Comparison of ENCODE assay signal across 8 mouse cellular contexts in genomic region chr4:89295441-89296220, GRCm38 (mm10). TPM values are rescaled to one million over a fixed set of nuclear protein-coding genes. Genes with fewer than 3 reads are reported as not detected.
DNase-seq lines count a peak whose midpoint lies in the region; ATAC-seq and TF ChIP-seq lines count a peak whose summit lies in the region.

No protein-coding gene starts in this region.

- peak overlapping the region; percentile 38; the same call in 1 of the 2 replicates for H3K9ac ChIP-seq in kidney, embryonic 15.5 days
- 0 out of 2 replicates have a peak overlapping the region, but pooled peaks have one; percentile 7 for H3K9ac ChIP-seq in hindbrain, embryonic 11.5 days (ENCODE audit: low read depth, low read length)

- H3K9me3 ChIP-seq in kidney, embryonic 15.5 days (replicated peaks): no peaks in the 10 kb centered on the region
- H3K9me3 ChIP-seq in hindbrain, embryonic 11.5 days (ENCODE audit: control insufficient read depth, low read length): no peaks in the 10 kb centered on the region

- peaks cover 16% of the 10 kb centered on the region for H3K4me1 ChIP-seq in kidney, embryonic 15.5 days
- H3K4me1 ChIP-seq in bone marrow macrophage, adult 2 months (ENCODE audit: control insufficient read depth, insufficient read depth, low read length): peaks cover 6% of the 10 kb centered on the region
- H3K4me1 ChIP-seq in hindbrain, embryonic 11.5 days (replicated peaks; ENCODE audit: control insufficient read depth, insufficient read depth, low read length): 0 out of 2 replicates have a peak, but pooled peaks cover 2% of the 10 kb centered on the region

- peaks cover 89% of the 10 kb centered on the region for H3K27me3 ChIP-seq in kidney, embryonic 15.5 days
- H3K27me3 ChIP-seq in hindbrain, embryonic 11.5 days (ENCODE audit: control insufficient read depth, insufficient read depth, low read length): peaks cover 87% of the 10 kb centered on the region

- H3K4me2 ChIP-seq in kidney, embryonic 15.5 days: peak overlapping the region; percentile 96
- peak overlapping the region; percentile 96 for H3K4me2 ChIP-seq in hindbrain, embryonic 11.5 days (replicated peaks; ENCODE audit: low read depth, low read length)

- no peak overlapping the region for H3K27ac ChIP-seq in kidney, embryonic 15.5 days
- peak overlapping the region; percentile 73 for H3K27ac ChIP-seq in bone marrow macrophage, adult 2 months (ENCODE audit: insufficient read depth, low read depth, low read length)
- H3K27ac ChIP-seq in hindbrain, embryonic 11.5 days (ENCODE audit: low read depth, low read length): no peak overlapping the region

- peak overlapping the region; percentile 62 for H3K4me3 ChIP-seq in kidney, embryonic 15.5 days (replicated peaks)
- H3K4me3 ChIP-seq in bone marrow macrophage, adult 2 months (ENCODE audit: insufficient read depth, low read length): peak overlapping the region; percentile 91
- peak overlapping the region; percentile 49 for H3K4me3 ChIP-seq in hindbrain, embryonic 11.5 days (ENCODE audit: low read depth, low read length)

- H3K36me3 ChIP-seq in kidney, embryonic 15.5 days: no peaks in the 10 kb centered on the region
- H3K36me3 ChIP-seq in hindbrain, embryonic 11.5 days (ENCODE audit: control insufficient read depth, insufficient read depth, low read length): no peaks in the 10 kb centered on the region

- no peak for TF ChIP-seq POLR2A in bone marrow macrophage, adult 2 months (IDR thresholded peaks at IDR 0.05; ENCODE audit: borderline replicate concordance, low read depth, low read length)

- 2% methylated on average over 31 of the region's 31 CpGs for WGBS in kidney, embryonic 15.5 days
- WGBS in hindbrain, embryonic 11.5 days: 2% methylated on average over 30 of the region's 31 CpGs

- intact Hi-C loops in left cerebral cortex, postnatal 14 days (cut with DNase I): no loop called here

- ATAC-seq in kidney, embryonic 15.5 days (replicated peaks; ENCODE audit: low FRiP score): peak; percentile 62
- peak; percentile 45 for ATAC-seq in hindbrain, embryonic 11.5 days (ENCODE audit: low FRiP score)
- ATAC-seq in megakaryocyte-erythroid progenitor cell, adult 5-6 weeks (replicated peaks; ENCODE audit: low FRiP score, low TSS enrichment, poor library complexity, severe bottlenecking): 0 out of 2 replicates have a peak, but pooled peaks have one; percentile 21

- TF ChIP-seq CTCF in bone marrow macrophage, adult 2 months (IDR thresholded peaks at IDR 0.05; ENCODE audit: low read depth, low read length): no peak

- no peak for DNase-seq in kidney, postnatal 10 days
- DNase-seq in hindbrain, embryonic 11.5 days (ENCODE audit: low spot score): peak; percentile 61
- no peak for DNase-seq in layer of hippocampus, adult 11-12 months (ENCODE audit: low spot score)
- DNase-seq in left cerebral cortex, postnatal 14 days (ENCODE audit: low spot score in 2 of 2): no peak
- no peak for DNase-seq in thymus, postnatal 14 days

RNA-seq across cellular contexts. Expression of gene Cdkn2a, which starts 1.2 kb away (rescaled TPM):
- polyA plus RNA-seq in kidney, embryonic 15.5 days (2015; fragmentation: Nextera tagmentation; extraction: Ambion mirVana): not detected in 2 replicates
- 0.87 TPM in 1 of 2 replicates, not detected in the other for polyA plus RNA-seq in bone marrow macrophage, adult 2 months (2012; ENCODE audit: insufficient read depth, insufficient read length, missing spikeins)
- polyA plus RNA-seq in hindbrain, embryonic 11.5 days (2014; fragmentation: Nextera tagmentation; extraction: Ambion mirVana): not detected in 2 replicates
- not detected in 2 replicates for total RNA-seq in megakaryocyte-erythroid progenitor cell, adult 5-6 weeks (2014; fragmentation: Nextera tagmentation)
- total RNA-seq in megakaryocyte-erythroid progenitor cell, adult 5-6 weeks (2017): not detected in 2 replicates
- under 1 TPM; 0.38 to 0.70 TPM for total RNA-seq in left cerebral cortex, postnatal 14 days (2021)

RNA-seq across cellular contexts. Expression of gene Cdkn2b, which starts 15.2 kb away (rescaled TPM):
- 1.1 and 1.8 TPM in 2 replicates for polyA plus RNA-seq in kidney, embryonic 15.5 days (2015; fragmentation: Nextera tagmentation; extraction: Ambion mirVana)
- not detected in 2 replicates for polyA plus RNA-seq in bone marrow macrophage, adult 2 months (2012; ENCODE audit: insufficient read depth, insufficient read length, missing spikeins)
- polyA plus RNA-seq in hindbrain, embryonic 11.5 days (2014; fragmentation: Nextera tagmentation; extraction: Ambion mirVana): 1.1 and 1.4 TPM in 2 replicates
- not detected in 2 replicates for total RNA-seq in megakaryocyte-erythroid progenitor cell, adult 5-6 weeks (2014; fragmentation: Nextera tagmentation)
- total RNA-seq in megakaryocyte-erythroid progenitor cell, adult 5-6 weeks (2017): not detected in 2 replicates
- 1 to 10 TPM; 2.7 to 2.8 TPM for total RNA-seq in left cerebral cortex, postnatal 14 days (2021)
